Mouse (Mus musculus) G1E (cell line): ENCODE measurements around the gene Gm47969.

Experiments used
- CTCF ChIP-seq: IDR thresholded peaks from 2 replicates; pipeline ENCODE4 v1.5.1; 2012; ENCODE audit warnings: low read depth, low read length, inconsistent platforms, mixed read lengths
- GATA1 ChIP-seq: IDR thresholded peaks from 2 replicates; pipeline ENCODE4 v1.6.1; 2012; ENCODE audit warnings: borderline replicate concordance, low read length, inconsistent platforms, mixed read lengths
- GATA2 ChIP-seq: IDR thresholded peaks from 2 replicates; pipeline ENCODE4 v1.6.1; 2012; ENCODE audit warnings: low read depth, low read length, inconsistent platforms, borderline replicate concordance
- TAL1 ChIP-seq: conservative IDR thresholded peaks from 2 replicates; pipeline ENCODE4 v1.6.1; 2012; ENCODE audit warnings: low read depth, low read length, inconsistent platforms, mixed read lengths

DNA sequence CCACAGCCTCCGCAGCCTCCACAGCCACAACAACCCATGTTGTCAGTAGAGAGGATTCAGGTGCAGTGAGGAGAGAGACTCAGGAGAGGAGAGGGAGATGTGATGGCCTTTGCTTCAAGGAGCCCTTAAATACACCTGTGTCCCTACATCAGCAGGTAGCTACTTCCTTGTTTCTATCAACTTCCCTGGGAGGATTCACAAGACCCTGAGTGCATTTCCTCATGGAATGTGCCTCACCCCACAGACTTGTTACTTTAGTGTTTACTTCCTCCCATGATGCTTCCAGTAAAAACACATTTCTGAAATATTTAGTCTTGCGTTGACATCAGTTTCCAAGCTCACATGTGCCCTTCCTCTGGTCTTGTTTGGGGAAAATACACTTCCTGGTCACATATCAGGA, 2.4 kb upstream of the Gm47969 start, which contains the start of gene Krtap28-10:
- TF ChIP-seq GATA2 (no peak), GATA1 (no peak), CTCF (no peak), TAL1 (no peak)
